Mouse (Mus musculus) CH12.LX (cell line): ENCODE data around the gene Acoxl. TPM values are rescaled to one million over a fixed set of nuclear protein-coding genes. Genes with fewer than 3 reads are reported as not detected.

Experiments
- DNase-seq: peaks from one replicate; pipeline ENCODE4 v3.0.0-alpha.2; 2013; ENCODE audit errors: extremely low read depth
- H3K27ac ChIP-seq: 2 replicates; pipeline ENCODE4 v1.5.1; 2012; ENCODE audit warnings: low read depth, mild to moderate bottlenecking, control low read depth, moderate library complexity; ENCODE audit not compliant: insufficient read depth
- H3K27me3 ChIP-seq: replicated peaks from 2 replicates; pipeline ENCODE3; 2012; ENCODE audit warnings: inconsistent platforms
- H3K36me3 ChIP-seq, 2 experiments: replicated peaks in 1 of 2; 2 replicates each; pipeline versions ENCODE3 to v1.6.1; 2012; ENCODE audit warnings: inconsistent platforms in 1 of 2, low read length in 1 of 2, mild to moderate bottlenecking in 1 of 2, mixed read lengths in 1 of 2, moderate library complexity in 1 of 2; ENCODE audit not compliant: control insufficient read depth in 1 of 2, insufficient read depth in 1 of 2
- H3K4me1 ChIP-seq, 2 experiments: 2 replicates each; pipeline ENCODE4 v1.6.1; 2012; ENCODE audit warnings: inconsistent platforms in 1 of 2, moderate library complexity in 1 of 2; ENCODE audit not compliant: insufficient read depth in 2 of 2, control insufficient read depth in 1 of 2
- H3K4me2 ChIP-seq: 2 replicates; pipeline ENCODE4 v1.6.1; 2012; ENCODE audit warnings: low read depth, mild to moderate bottlenecking, control low read depth; ENCODE audit not compliant: poor library complexity, insufficient read depth, severe bottlenecking
- H3K4me3 ChIP-seq, 3 experiments: fragments of 150-350 bp in 1 of 3; sonication (generic) in 1 of 3; replicated peaks in 1 of 3; 2 replicates each; pipeline versions ENCODE3 to v1.5.1; 2011 to 2012; ENCODE audit warnings: low read depth in 2 of 3, low read length in 2 of 3, mild to moderate bottlenecking in 2 of 3, moderate library complexity in 2 of 3, control low read depth in 1 of 3, improper control_type of control experiment in 1 of 3, inconsistent platforms in 1 of 3, mixed read lengths in 1 of 3; ENCODE audit not compliant: poor library complexity in 1 of 3
- H3K79me2 ChIP-seq: replicated peaks from 2 replicates; pipeline ENCODE4 v1.6.1; 2012; ENCODE audit warnings: mild to moderate bottlenecking, moderate library complexity; ENCODE audit not compliant: control insufficient read depth, poor library complexity, insufficient read depth, severe bottlenecking; ENCODE audit errors: extremely low read depth
- H3K9ac ChIP-seq: 2 replicates; pipeline ENCODE4 v1.6.1; 2012; ENCODE audit warnings: low read depth, mild to moderate bottlenecking, control low read depth, moderate library complexity; ENCODE audit not compliant: insufficient read depth
- H3K9me3 ChIP-seq: replicated peaks from 2 replicates; pipeline ENCODE3; 2012; ENCODE audit warnings: low read length, inconsistent platforms, mixed read lengths
- BHLHE40 ChIP-seq: IDR thresholded peaks from 2 replicates; pipeline ENCODE4 v1.6.1; 2011; ENCODE audit warnings: mild to moderate bottlenecking, low read depth, low read length, improper control_type of control experiment
- CHD1 ChIP-seq: IDR thresholded peaks from 2 replicates; pipeline ENCODE4 v1.6.1; 2012; ENCODE audit warnings: low read depth, low read length, improper control_type of control experiment, inconsistent platforms
- CHD2 ChIP-seq: IDR thresholded peaks from 2 replicates; pipeline ENCODE4 v1.6.1; 2011; ENCODE audit warnings: low read length, improper control_type of control experiment
- CTCF ChIP-seq, 2 experiments: IDR thresholded peaks in 1 of 2; conservative IDR thresholded peaks in 1 of 2; 2 replicates each; pipeline ENCODE4 v1.5.1; 2011 to 2012; ENCODE audit warnings: low read depth in 2 of 2, low read length in 2 of 2, improper control_type of control experiment in 1 of 2, inconsistent platforms in 1 of 2, mild to moderate bottlenecking in 1 of 2, moderate library complexity in 1 of 2
- E2F4 ChIP-seq: IDR thresholded peaks from 2 replicates; pipeline ENCODE4 v1.6.1; 2011; ENCODE audit warnings: low read depth, low read length, improper control_type of control experiment; ENCODE audit not compliant: insufficient replicate concordance
- EP300 ChIP-seq: IDR thresholded peaks from 2 replicates; pipeline ENCODE4 v1.6.1; 2011; ENCODE audit warnings: low read length, improper control_type of control experiment
- ETS1 ChIP-seq: conservative IDR thresholded peaks from 2 replicates; pipeline ENCODE4 v1.6.1; 2012; ENCODE audit warnings: low read depth, mild to moderate bottlenecking, inconsistent platforms, low read length, improper control_type of control experiment, moderate library complexity
- IRF4 ChIP-seq: IDR thresholded peaks from 2 replicates; pipeline ENCODE4 v1.6.1; 2014; ENCODE audit warnings: low read depth, mild to moderate bottlenecking, inconsistent platforms, low read length, improper control_type of control experiment
- JUN ChIP-seq: IDR thresholded peaks from 2 replicates; pipeline ENCODE4 v1.6.1; 2011; ENCODE audit warnings: low read depth, mild to moderate bottlenecking, low read length, improper control_type of control experiment, moderate library complexity; ENCODE audit not compliant: insufficient read depth
- JUND ChIP-seq: conservative IDR thresholded peaks from 2 replicates; pipeline ENCODE4 v1.6.1; 2011; ENCODE audit warnings: low read depth, low read length, improper control_type of control experiment
- KAT2A ChIP-seq: IDR thresholded peaks from 2 replicates; pipeline ENCODE4 v1.6.1; 2012; ENCODE audit warnings: low read length, improper control_type of control experiment, inconsistent platforms; ENCODE audit not compliant: insufficient replicate concordance
- MAFK ChIP-seq: IDR thresholded peaks from 2 replicates; pipeline ENCODE4 v1.6.1; 2011; ENCODE audit warnings: low read length, improper control_type of control experiment; ENCODE audit not compliant: insufficient replicate concordance
- MAX ChIP-seq: IDR thresholded peaks from 2 replicates; pipeline ENCODE4 v1.6.1; 2011; ENCODE audit warnings: low read length, improper control_type of control experiment
- MAZ ChIP-seq: IDR thresholded peaks from 2 replicates; pipeline ENCODE4 v1.6.1; 2012; ENCODE audit warnings: low read depth, mild to moderate bottlenecking, inconsistent platforms, low read length, improper control_type of control experiment, moderate library complexity
- MEF2A ChIP-seq: IDR thresholded peaks from 2 replicates; pipeline ENCODE4 v1.6.1; 2014; ENCODE audit warnings: low read depth, mild to moderate bottlenecking, inconsistent platforms, low read length, improper control_type of control experiment, borderline replicate concordance
- MXI1 ChIP-seq: IDR thresholded peaks from 2 replicates; pipeline ENCODE4 v1.6.1; 2011; ENCODE audit warnings: mild to moderate bottlenecking, low read depth, low read length, improper control_type of control experiment
- NELFE ChIP-seq: IDR thresholded peaks from 2 replicates; pipeline ENCODE4 v1.6.1; 2011; ENCODE audit warnings: low read depth, low read length, improper control_type of control experiment
- NRF1 ChIP-seq: IDR thresholded peaks from 2 replicates; pipeline ENCODE4 v1.6.1; 2014; ENCODE audit warnings: low read depth, mild to moderate bottlenecking, inconsistent platforms, low read length, improper control_type of control experiment, moderate library complexity
- PAX5 ChIP-seq: IDR thresholded peaks from 2 replicates; pipeline ENCODE4 v1.6.1; 2012; ENCODE audit warnings: low read length, inconsistent platforms, mixed read lengths
- POLR2AphosphoS2 ChIP-seq: IDR thresholded peaks from 2 replicates; pipeline ENCODE4 v1.6.1; 2011; ENCODE audit warnings: low read depth, low read length, improper control_type of control experiment
- SIN3A ChIP-seq: IDR thresholded peaks from 2 replicates; pipeline ENCODE4 v1.6.1; 2012; ENCODE audit warnings: low read length, improper control_type of control experiment, inconsistent platforms
- SMC3 ChIP-seq: IDR thresholded peaks from 2 replicates; pipeline ENCODE4 v1.6.1; 2011; ENCODE audit warnings: low read depth, low read length, improper control_type of control experiment
- TCF12 ChIP-seq: IDR thresholded peaks from 2 replicates; pipeline ENCODE4 v1.6.1; 2014; ENCODE audit warnings: low read depth, mild to moderate bottlenecking, inconsistent platforms, low read length, improper control_type of control experiment
- USF1 ChIP-seq: IDR thresholded peaks from 2 replicates; pipeline ENCODE4 v1.6.1; 2014; ENCODE audit warnings: low read depth, mild to moderate bottlenecking, inconsistent platforms, low read length, improper control_type of control experiment
- ZKSCAN1 ChIP-seq: IDR thresholded peaks from 2 replicates; pipeline ENCODE4 v1.6.1; 2012; ENCODE audit warnings: low read depth, inconsistent platforms, low read length, improper control_type of control experiment, borderline replicate concordance
- ZMIZ1 ChIP-seq: IDR thresholded peaks from 2 replicates; pipeline ENCODE4 v1.6.1; 2012; ENCODE audit warnings: low read depth, mild to moderate bottlenecking, inconsistent platforms, low read length, improper control_type of control experiment
- ZNF384 ChIP-seq: IDR thresholded peaks from 2 replicates; pipeline ENCODE4 v1.6.1; 2012; ENCODE audit warnings: low read depth, low read length, improper control_type of control experiment, inconsistent platforms
- dilution Hi-C: fragments of 300-500 bp; cut with MboI; formaldehyde crosslinking; loops from 2 replicates; pipeline ENCODE4 v1.14.3; 2020; ENCODE audit warnings: low sequenced_read_pairs; ENCODE audit not compliant: extremely low pct_unique_long_range_greater_than_20kb, extremely low pct_ligation_motif_present
- in situ Hi-C: fragments of 300-500 bp; cut with MboI; formaldehyde crosslinking; loops from 3 replicates; pipeline ENCODE4 v1.14.3; 2019; ENCODE audit warnings: low sequenced_read_pairs, low pct_ligation_motif_present, low pct_unique_long_range_greater_than_20kb, mixed read lengths
- polyA plus RNA-seq: library from polyadenylated mRNA; unstranded; fragments of >175 nt; gene quantifications from 2 replicates; pipeline ENCODE4 v1.2.1, GENCODE M21; 2012; ENCODE audit warnings: low read depth; ENCODE audit not compliant: insufficient read length
- total RNA-seq, 2 experiments: library from RNA; depleted of rRNA; stranded (reverse); fragments of 300-350 nt in 1 of 2; fragments of >200 nt in 1 of 2; gene quantifications; 2 replicates each; pipeline ENCODE4 v1.2.3; 2012 to 2014

The Acoxl gene
- total and polyA plus RNA-seq, 3 experiments = 0.25 to 0.43 TPM; not detected in 1

GRCm38 (mm10) chr2:128072944-128073343 is 234.3 kb downstream of the Acoxl start:
- H3K4me1 ChIP-seq = peaks cover 10 to 38% of the 10 kb centered on the region in 2 experiments
- H3K4me3 ChIP-seq = no peak overlapping the region
- H3K4me2 ChIP-seq = no peak overlapping the region
- no peak overlapping the region for H3K27ac ChIP-seq
- H3K9ac ChIP-seq = no peak overlapping the region
- dilution Hi-C loops (no loop called here), in situ Hi-C loops (no loop called here)
- H3K27me3 ChIP-seq = no peaks in the 10 kb centered on the region
- no peaks in the 10 kb centered on the region for H3K79me2 ChIP-seq
- no peaks in the 10 kb centered on the region for H3K36me3 ChIP-seq
- DNase-seq = peak; percentile 66
- TF ChIP-seq MEF2A = peak; percentile 74
- TF ChIP-seq MAX = no peak
- TF ChIP-seq JUND = no peak
- TF ChIP-seq USF1 = no peak
- TF ChIP-seq CTCF (conservative IDR thresholded peaks at IDR 0.05 in 1 of 2, IDR thresholded peaks at IDR 0.05 in 1 of 2; ENCODE audit: low read depth in 2 of 2, low read length in 2 of 2) = no peak
- TF ChIP-seq E2F4 = no peak
- peak; percentile 46; the same call in 1 of the 2 replicates for TF ChIP-seq BHLHE40
- TF ChIP-seq NRF1 = no peak
- TF ChIP-seq POLR2AphosphoS2 = no peak
- TF ChIP-seq ZNF384 = no peak
- TF ChIP-seq TCF12 = no peak
- no peak for TF ChIP-seq ZKSCAN1
- TF ChIP-seq JUN = 0 out of 2 replicates have a peak, but pooled peaks have one; percentile 18
- peak; percentile 68; the same call in 1 of the 2 replicates for TF ChIP-seq EP300
- 0 out of 2 replicates have a peak, but pooled peaks have one; percentile 47 for TF ChIP-seq MAFK
- no peak for TF ChIP-seq SMC3
- no peak for TF ChIP-seq CHD1
- TF ChIP-seq PAX5 = no peak
- TF ChIP-seq ETS1 = peak; percentile 64
- TF ChIP-seq MXI1 = no peak
- no peak for TF ChIP-seq KAT2A
- TF ChIP-seq NELFE = no peak
- TF ChIP-seq CHD2 = no peak
- TF ChIP-seq MAZ = no peak
- peak; percentile 40; the same call in 1 of the 2 replicates for TF ChIP-seq SIN3A
- TF ChIP-seq ZMIZ1 = no peak
- TF ChIP-seq IRF4 = peak; percentile 50; the same call in 1 of the 2 replicates
- no peaks in the 10 kb centered on the region for H3K9me3 ChIP-seq
